8 mouse cellular contexts compared by ENCODE assay signal in the genomic region with DNA sequence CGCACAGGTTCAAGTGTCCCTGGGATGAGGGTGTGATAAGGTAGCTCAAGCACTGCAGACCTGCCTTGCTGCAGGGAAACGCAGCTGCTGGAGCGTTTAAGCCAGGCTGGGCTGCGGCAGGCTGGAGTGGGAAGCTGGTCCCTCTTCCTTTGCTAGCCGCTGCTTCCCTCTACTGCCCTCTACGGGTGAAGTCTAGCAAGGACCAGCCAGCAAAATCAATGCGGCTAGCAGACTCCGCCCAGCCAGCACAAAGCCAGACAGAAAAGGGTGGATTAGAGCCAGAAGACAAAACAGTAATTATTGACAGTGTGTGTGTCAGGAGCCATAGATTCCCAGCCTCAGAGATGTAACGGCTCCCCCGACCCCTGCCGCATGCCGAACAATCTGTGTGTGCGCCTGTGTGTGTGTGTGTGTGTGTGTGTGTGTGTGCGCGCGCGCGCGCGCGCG.
A peak's percentile ranks its signal among the peaks of the same experiment; 100 is the strongest.
DNase-seq lines count a peak whose midpoint lies in the region; ATAC-seq and TF ChIP-seq lines count a peak whose summit lies in the region.

No protein-coding gene starts in this region.

- TF ChIP-seq CTCF in E14TG2a.4 (conservative IDR thresholded peaks at IDR 0.05; ENCODE audit: low read length) = peak; percentile 64
- peak; percentile 87 for TF ChIP-seq CTCF in liver, postnatal 0 days (IDR thresholded peaks at IDR 0.05; ENCODE audit: low read depth)

- peak overlapping the region; percentile 91 for H3K27ac ChIP-seq in forebrain, embryonic 14.5 days (ENCODE audit: low read depth, low read length)
- H3K27ac ChIP-seq in liver, postnatal 0 days (ENCODE audit: low read depth) = no peak overlapping the region
- H3K27ac ChIP-seq in neural tube, embryonic 15.5 days (replicated peaks) = peak overlapping the region; percentile 91

- 55% methylated on average over 22 of the region's 22 CpGs for WGBS in forebrain, embryonic 14.5 days
- 55% methylated on average over 22 of the region's 22 CpGs for WGBS in liver, postnatal 0 days (ENCODE audit: insufficient replicate concordance)
- WGBS in neural tube, embryonic 15.5 days = 37% methylated on average over 22 of the region's 22 CpGs

- intact Hi-C loops in heart, postnatal 14 days (cut with DNase I) = no loop called here

- H3K9me3 ChIP-seq in E14TG2a.4 (ENCODE audit: low read length) = no peaks in the 10 kb centered on the region
- H3K9me3 ChIP-seq in forebrain, embryonic 14.5 days (replicated peaks; ENCODE audit: control insufficient read depth, low read length) = no peaks in the 10 kb centered on the region
- H3K9me3 ChIP-seq in liver, postnatal 0 days (ENCODE audit: low read length) = no peaks in the 10 kb centered on the region
- H3K9me3 ChIP-seq in neural tube, embryonic 15.5 days (replicated peaks) = no peaks in the 10 kb centered on the region

- no peaks in the 10 kb centered on the region for H3K27me3 ChIP-seq in E14TG2a.4 (ENCODE audit: insufficient read depth, low read length)
- no peaks in the 10 kb centered on the region for H3K27me3 ChIP-seq in forebrain, embryonic 14.5 days (replicated peaks; ENCODE audit: control insufficient read depth, insufficient read depth, low read length)
- no peaks in the 10 kb centered on the region for H3K27me3 ChIP-seq in liver, postnatal 0 days (ENCODE audit: insufficient read depth, low read length)
- H3K27me3 ChIP-seq in neural tube, embryonic 15.5 days (replicated peaks) = no peaks in the 10 kb centered on the region

- H3K4me2 ChIP-seq in forebrain, embryonic 14.5 days (ENCODE audit: low read length) = peak overlapping the region; percentile 46
- H3K4me2 ChIP-seq in liver, postnatal 0 days (ENCODE audit: low read depth, low read length) = peak overlapping the region; percentile 66
- peak overlapping the region; percentile 54 for H3K4me2 ChIP-seq in neural tube, embryonic 15.5 days

- H3K4me1 ChIP-seq in E14TG2a.4 (replicated peaks; ENCODE audit: low read depth, low read length) = peaks cover 23% of the 10 kb centered on the region
- H3K4me1 ChIP-seq in forebrain, embryonic 14.5 days (ENCODE audit: control insufficient read depth, insufficient read depth, low read length) = no peaks in the 10 kb centered on the region
- no peaks in the 10 kb centered on the region for H3K4me1 ChIP-seq in liver, postnatal 0 days (ENCODE audit: insufficient read depth)
- peaks cover 3% of the 10 kb centered on the region; the same call in 1 of the 2 replicates for H3K4me1 ChIP-seq in neural tube, embryonic 15.5 days

- H3K4me3 ChIP-seq in E14TG2a.4 (replicated peaks; ENCODE audit: low read length) = peak overlapping the region; percentile 60
- H3K4me3 ChIP-seq in forebrain, embryonic 14.5 days (ENCODE audit: low read depth, low read length) = peak overlapping the region; percentile 28
- peak overlapping the region; percentile 31 for H3K4me3 ChIP-seq in liver, postnatal 0 days (ENCODE audit: low read depth, low read length)
- peak overlapping the region; percentile 28 for H3K4me3 ChIP-seq in neural tube, embryonic 15.5 days (replicated peaks)

- peak; percentile 88 for ATAC-seq in cerebellum, adult (ENCODE audit: insufficient number of reproducible peaks, low FRiP score, low TSS enrichment)
- peak; percentile 96 for ATAC-seq in forebrain, embryonic 14.5 days
- peak; percentile 76 for ATAC-seq in liver, postnatal 0 days
- ATAC-seq in neural tube, embryonic 15.5 days (ENCODE audit: low FRiP score) = peak; percentile 92

- no peak for TF ChIP-seq EP300 in liver, postnatal 0 days (IDR thresholded peaks at IDR 0.05; ENCODE audit: low read depth)

- DNase-seq in forebrain, embryonic 14.5 days (ENCODE audit: low spot score) = peak; percentile 94
- DNase-seq in heart, postnatal 14 days = peak; percentile 70 to 85
- DNase-seq in layer of hippocampus, adult 11-12 months (ENCODE audit: low spot score) = peak; percentile 77
- peak; percentile 67 for DNase-seq in liver, postnatal 0 days
- peak; percentile 75 for DNase-seq in testis, postnatal 10 days (ENCODE audit: low spot score)

- H3K36me3 ChIP-seq in E14TG2a.4 (ENCODE audit: insufficient read depth, low read length) = no peaks in the 10 kb centered on the region
- H3K36me3 ChIP-seq in forebrain, embryonic 14.5 days (ENCODE audit: control insufficient read depth, insufficient read depth, low read length) = no peaks in the 10 kb centered on the region
- no peaks in the 10 kb centered on the region for H3K36me3 ChIP-seq in liver, postnatal 0 days (replicated peaks; ENCODE audit: insufficient read depth, low read length)
- no peaks in the 10 kb centered on the region for H3K36me3 ChIP-seq in neural tube, embryonic 15.5 days

- H3K9ac ChIP-seq in forebrain, embryonic 14.5 days (ENCODE audit: low read length) = peak overlapping the region; percentile 55
- H3K9ac ChIP-seq in liver, postnatal 0 days (replicated peaks) = no peak overlapping the region
- H3K9ac ChIP-seq in neural tube, embryonic 15.5 days (replicated peaks) = peak overlapping the region; percentile 45
